Mouse (Mus musculus): ENCODE data around the gene Slc44a1. TPM values are rescaled to one million over a fixed set of nuclear protein-coding genes. Genes with fewer than 3 reads are reported as not detected.

Slc44a1 gene
- polyA plus RNA-seq, 1 experiment = 67.4 TPM

- no peak overlapping the region for H3K4me3 ChIP-seq (ENCODE audit: insufficient read depth, low read length)
- peaks cover 22% of the 10 kb centered on the region for H3K4me1 ChIP-seq (ENCODE audit: control insufficient read depth, insufficient read depth, low read length)
- TF ChIP-seq POLR2A (IDR thresholded peaks at IDR 0.05; ENCODE audit: extremely low read depth, insufficient read depth, low read length) (no peak), CTCF (IDR thresholded peaks at IDR 0.05; ENCODE audit: extremely low read depth, insufficient read depth, low read length) (no peak)
- peak overlapping the region; percentile 54; the same call in 1 of the 2 replicates for H3K27ac ChIP-seq (ENCODE audit: insufficient read depth, low read length)
Measured at GRCm38 (mm10) chr4:53516011-53516532, 75.9 kb downstream of the Slc44a1 start.

- TF ChIP-seq CTCF (IDR thresholded peaks at IDR 0.05; ENCODE audit: extremely low read depth, insufficient read depth, low read length) (no peak), POLR2A (IDR thresholded peaks at IDR 0.05; ENCODE audit: extremely low read depth, insufficient read depth, low read length) (no peak)
- peaks cover 5% of the 10 kb centered on the region; the same call in 1 of the 2 replicates for H3K4me1 ChIP-seq (ENCODE audit: control insufficient read depth, insufficient read depth, low read length)
- no peak overlapping the region for H3K27ac ChIP-seq (ENCODE audit: insufficient read depth, low read length)
- H3K4me3 ChIP-seq (ENCODE audit: insufficient read depth, low read length) = no peak overlapping the region
Measured at GRCm38 (mm10) chr4:53519429-53519828, 79.2 kb downstream of the Slc44a1 start.

GRCm38 (mm10) chr4:53521028-53521427, 80.8 kb downstream of the Slc44a1 start:
- H3K4me1 ChIP-seq (ENCODE audit: control insufficient read depth, insufficient read depth, low read length) = peaks cover 6% of the 10 kb centered on the region; the same call in 1 of the 2 replicates
- no peak overlapping the region for H3K27ac ChIP-seq (ENCODE audit: insufficient read depth, low read length)
- TF ChIP-seq POLR2A (IDR thresholded peaks at IDR 0.05; ENCODE audit: extremely low read depth, insufficient read depth, low read length) (no peak), CTCF (IDR thresholded peaks at IDR 0.05; ENCODE audit: extremely low read depth, insufficient read depth, low read length) (no peak)
- no peak overlapping the region for H3K4me3 ChIP-seq (ENCODE audit: insufficient read depth, low read length)

- no peak for TF ChIP-seq POLR2A (IDR thresholded peaks at IDR 0.05; ENCODE audit: extremely low read depth, insufficient read depth, low read length)
- no peak for TF ChIP-seq CTCF (IDR thresholded peaks at IDR 0.05; ENCODE audit: extremely low read depth, insufficient read depth, low read length)
- Histone ChIP-seq H3K4me3 (ENCODE audit: insufficient read depth, low read length) (no peak overlapping the region), H3K4me1 (ENCODE audit: control insufficient read depth, insufficient read depth, low read length) (peaks cover 10% of the 10 kb centered on the region; the same call in 1 of the 2 replicates), H3K27ac (ENCODE audit: insufficient read depth, low read length) (0 out of 2 replicates have a peak overlapping the region, but pooled peaks have one; percentile 19)
Measured at GRCm38 (mm10) chr4:53522655-53523054, 82.4 kb downstream of the Slc44a1 start.

- TF ChIP-seq CTCF (IDR thresholded peaks at IDR 0.05; ENCODE audit: extremely low read depth, insufficient read depth, low read length) (no peak), POLR2A (IDR thresholded peaks at IDR 0.05; ENCODE audit: extremely low read depth, insufficient read depth, low read length) (no peak)
- Histone ChIP-seq H3K4me3 (ENCODE audit: insufficient read depth, low read length) (no peak overlapping the region), H3K4me1 (ENCODE audit: control insufficient read depth, insufficient read depth, low read length) (peaks cover 10% of the 10 kb centered on the region; the same call in 1 of the 2 replicates), H3K27ac (ENCODE audit: insufficient read depth, low read length) (no peak overlapping the region)
Measured at GRCm38 (mm10) chr4:53525503-53525902, 85.3 kb downstream of the Slc44a1 start.

DNA sequence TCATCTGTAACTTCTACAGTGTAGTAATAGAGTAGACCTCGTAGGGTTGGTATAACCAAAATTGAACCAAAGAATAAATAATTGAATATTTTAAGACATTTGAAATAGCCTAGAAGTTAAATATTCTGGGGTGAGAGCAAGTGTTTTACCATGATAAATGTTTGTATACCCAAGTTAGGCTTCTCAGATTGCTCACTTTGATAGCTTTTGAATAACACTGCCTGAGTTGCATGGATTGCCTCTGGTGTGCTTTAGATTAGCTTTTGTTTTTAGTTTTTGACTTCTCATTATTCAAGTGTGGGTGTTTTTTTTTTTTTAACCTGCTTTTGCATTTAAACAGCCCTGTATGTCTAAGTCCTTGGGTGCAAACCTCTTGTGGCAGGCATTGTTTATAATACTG, 85.8 kb downstream of the Slc44a1 start:
- Histone ChIP-seq H3K4me3 (ENCODE audit: insufficient read depth, low read length) (no peak overlapping the region), H3K27ac (ENCODE audit: insufficient read depth, low read length) (no peak overlapping the region), H3K4me1 (ENCODE audit: control insufficient read depth, insufficient read depth, low read length) (peaks cover 10% of the 10 kb centered on the region; the same call in 1 of the 2 replicates)
- no peak for TF ChIP-seq POLR2A (IDR thresholded peaks at IDR 0.05; ENCODE audit: extremely low read depth, insufficient read depth, low read length)
- no peak for TF ChIP-seq CTCF (IDR thresholded peaks at IDR 0.05; ENCODE audit: extremely low read depth, insufficient read depth, low read length)

GRCm38 (mm10) chr4:53526446-53526845, 86.2 kb downstream of the Slc44a1 start:
- Histone ChIP-seq H3K4me1 (ENCODE audit: control insufficient read depth, insufficient read depth, low read length) (peaks cover 10% of the 10 kb centered on the region; the same call in 1 of the 2 replicates), H3K4me3 (ENCODE audit: insufficient read depth, low read length) (no peak overlapping the region), H3K27ac (ENCODE audit: insufficient read depth, low read length) (peak overlapping the region; percentile 17; the same call in 1 of the 2 replicates)
- TF ChIP-seq CTCF (IDR thresholded peaks at IDR 0.05; ENCODE audit: extremely low read depth, insufficient read depth, low read length) (no peak), POLR2A (IDR thresholded peaks at IDR 0.05; ENCODE audit: extremely low read depth, insufficient read depth, low read length) (no peak)

- H3K4me3 ChIP-seq (ENCODE audit: insufficient read depth, low read length) = no peak overlapping the region
- H3K4me1 ChIP-seq (ENCODE audit: control insufficient read depth, insufficient read depth, low read length) = peaks cover 3% of the 10 kb centered on the region
- TF ChIP-seq CTCF (IDR thresholded peaks at IDR 0.05; ENCODE audit: extremely low read depth, insufficient read depth, low read length) (no peak), POLR2A (IDR thresholded peaks at IDR 0.05; ENCODE audit: extremely low read depth, insufficient read depth, low read length) (no peak)
- no peak overlapping the region for H3K27ac ChIP-seq (ENCODE audit: insufficient read depth, low read length)
Measured at GRCm38 (mm10) chr4:53535795-53536194, 95.6 kb downstream of the Slc44a1 start.

GRCm38 (mm10) chr4:53537101-53537500, 96.9 kb downstream of the Slc44a1 start:
- Histone ChIP-seq H3K4me1 (ENCODE audit: control insufficient read depth, insufficient read depth, low read length) (peaks cover 3% of the 10 kb centered on the region), H3K4me3 (ENCODE audit: insufficient read depth, low read length) (no peak overlapping the region), H3K27ac (ENCODE audit: insufficient read depth, low read length) (no peak overlapping the region)
- TF ChIP-seq POLR2A (IDR thresholded peaks at IDR 0.05; ENCODE audit: extremely low read depth, insufficient read depth, low read length) (no peak), CTCF (IDR thresholded peaks at IDR 0.05; ENCODE audit: extremely low read depth, insufficient read depth, low read length) (no peak)

DNA sequence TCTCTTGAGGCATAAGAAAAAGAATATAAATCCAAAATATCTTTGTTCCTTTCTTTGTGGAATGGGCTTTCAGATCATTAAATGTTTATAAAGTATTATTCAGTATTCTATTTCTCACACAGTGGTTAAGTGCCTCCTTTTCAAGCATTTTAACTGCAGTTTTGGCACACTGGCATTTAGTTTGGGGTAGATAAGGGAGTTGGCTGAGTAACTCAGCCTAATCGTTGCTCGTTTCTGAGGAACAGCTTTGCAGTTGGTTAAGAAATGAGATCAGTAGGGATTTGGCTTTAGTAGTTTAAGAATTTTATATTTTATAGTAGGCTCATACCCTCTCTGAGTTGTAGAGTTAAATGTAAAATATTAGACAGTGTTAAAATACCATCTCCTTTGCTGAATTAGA, 97.3 kb downstream of the Slc44a1 start:
- TF ChIP-seq POLR2A (IDR thresholded peaks at IDR 0.05; ENCODE audit: extremely low read depth, insufficient read depth, low read length) (no peak), CTCF (IDR thresholded peaks at IDR 0.05; ENCODE audit: extremely low read depth, insufficient read depth, low read length) (no peak)
- Histone ChIP-seq H3K4me3 (ENCODE audit: insufficient read depth, low read length) (no peak overlapping the region), H3K27ac (ENCODE audit: insufficient read depth, low read length) (no peak overlapping the region), H3K4me1 (ENCODE audit: control insufficient read depth, insufficient read depth, low read length) (peaks cover 3% of the 10 kb centered on the region)
